Mouse (Mus musculus) embryonic fibroblast, embryonic 13.5 days (primary cell): ENCODE measurements at regions not wholly inside any gene's neighbourhood (a gene's known extent, or its start where the extent isn't known, plus 50 kb on each side); places are given as distances from the start of the nearest gene placed in this dataset.

Experiments used
- CTCF ChIP-seq: IDR thresholded peaks from 2 replicates; pipeline ENCODE4 v1.5.1; 2011; ENCODE audit warnings: mild to moderate bottlenecking, control low read depth, low read length, moderate library complexity, borderline replicate concordance; ENCODE audit not compliant: insufficient read depth
- POLR2A ChIP-seq: IDR thresholded peaks from 2 replicates; pipeline ENCODE4 v1.6.1; 2011; ENCODE audit warnings: low read depth, mild to moderate bottlenecking, control low read depth, low read length, moderate library complexity

- TF ChIP-seq CTCF (no peak), POLR2A (no peak)
These were observed 199.1 kb upstream of the Hmga2 start for GRCm38 (mm10) chr10:120675369-120675768.
